Mouse (Mus musculus): ENCODE measurements around the gene Dlx5. TPM values are rescaled to one million over a fixed set of nuclear protein-coding genes. Genes with fewer than 3 reads are reported as not detected.

Gene Dlx5
- polyA plus RNA-seq, 1 experiment: 4.3 TPM

GRCm38 (mm10) chr6:6854176-6854575 lies 27.7 kb downstream of the Dlx5 start:
- TF ChIP-seq POLR2A (IDR thresholded peaks at IDR 0.05; ENCODE audit: control insufficient read depth, low read depth, low read length): no peak
- no peak for TF ChIP-seq CTCF (IDR thresholded peaks at IDR 0.05; ENCODE audit: control insufficient read depth, insufficient read depth, insufficient replicate concordance, low read depth, low read length)
- no peak overlapping the region for H3K4me3 ChIP-seq (ENCODE audit: control insufficient read depth, low read depth, low read length)
- H3K36me3 ChIP-seq (ENCODE audit: control insufficient read depth, insufficient read depth, low read length): no peaks in the 10 kb centered on the region
- H3K27ac ChIP-seq (ENCODE audit: control insufficient read depth, insufficient read depth, low read depth, low read length): no peak overlapping the region
- peaks cover 2% of the 10 kb centered on the region; the same call in 1 of the 2 replicates for H3K27me3 ChIP-seq (ENCODE audit: control insufficient read depth, insufficient read depth, low read length)
- H3K4me1 ChIP-seq (ENCODE audit: control insufficient read depth, insufficient read depth, low read length): peaks cover 6% of the 10 kb centered on the region

- peaks cover 2% of the 10 kb centered on the region; the same call in 1 of the 2 replicates for H3K27me3 ChIP-seq (ENCODE audit: control insufficient read depth, insufficient read depth, low read length)
- no peak overlapping the region for H3K27ac ChIP-seq (ENCODE audit: control insufficient read depth, insufficient read depth, low read depth, low read length)
- TF ChIP-seq POLR2A (IDR thresholded peaks at IDR 0.05; ENCODE audit: control insufficient read depth, low read depth, low read length): no peak
- no peak for TF ChIP-seq CTCF (IDR thresholded peaks at IDR 0.05; ENCODE audit: control insufficient read depth, insufficient read depth, insufficient replicate concordance, low read depth, low read length)
- H3K4me1 ChIP-seq (ENCODE audit: control insufficient read depth, insufficient read depth, low read length): peaks cover 6% of the 10 kb centered on the region
- H3K4me3 ChIP-seq (ENCODE audit: control insufficient read depth, low read depth, low read length): no peak overlapping the region
- no peaks in the 10 kb centered on the region for H3K36me3 ChIP-seq (ENCODE audit: control insufficient read depth, insufficient read depth, low read length)
These were observed 28.9 kb downstream of the Dlx5 start for GRCm38 (mm10) chr6:6852944-6853343.

GRCm38 (mm10) chr6:6851166-6851565 lies 30.7 kb downstream of the Dlx5 start:
- peaks cover 2% of the 10 kb centered on the region; the same call in 1 of the 2 replicates for H3K4me1 ChIP-seq (ENCODE audit: control insufficient read depth, insufficient read depth, low read length)
- no peak overlapping the region for H3K4me3 ChIP-seq (ENCODE audit: control insufficient read depth, low read depth, low read length)
- H3K36me3 ChIP-seq (ENCODE audit: control insufficient read depth, insufficient read depth, low read length): no peaks in the 10 kb centered on the region
- no peak overlapping the region for H3K27ac ChIP-seq (ENCODE audit: control insufficient read depth, insufficient read depth, low read depth, low read length)
- H3K27me3 ChIP-seq (ENCODE audit: control insufficient read depth, insufficient read depth, low read length): no peaks in the 10 kb centered on the region
- TF ChIP-seq POLR2A (IDR thresholded peaks at IDR 0.05; ENCODE audit: control insufficient read depth, low read depth, low read length) (no peak), CTCF (IDR thresholded peaks at IDR 0.05; ENCODE audit: control insufficient read depth, insufficient read depth, insufficient replicate concordance, low read depth, low read length) (no peak)

GRCm38 (mm10) chr6:6850324-6851060 lies 31.4 kb downstream of the Dlx5 start:
- Histone ChIP-seq H3K36me3 (ENCODE audit: control insufficient read depth, insufficient read depth, low read length) (no peaks in the 10 kb centered on the region), H3K27me3 (ENCODE audit: control insufficient read depth, insufficient read depth, low read length) (no peaks in the 10 kb centered on the region), H3K4me1 (ENCODE audit: control insufficient read depth, insufficient read depth, low read length) (no peaks in the 10 kb centered on the region), H3K4me3 (ENCODE audit: control insufficient read depth, low read depth, low read length) (no peak overlapping the region), H3K27ac (ENCODE audit: control insufficient read depth, insufficient read depth, low read depth, low read length) (no peak overlapping the region)
- TF ChIP-seq POLR2A (IDR thresholded peaks at IDR 0.05; ENCODE audit: control insufficient read depth, low read depth, low read length) (no peak), CTCF (IDR thresholded peaks at IDR 0.05; ENCODE audit: control insufficient read depth, insufficient read depth, insufficient replicate concordance, low read depth, low read length) (no peak)

- H3K27me3 ChIP-seq (ENCODE audit: control insufficient read depth, insufficient read depth, low read length): no peaks in the 10 kb centered on the region
- no peak overlapping the region for H3K4me3 ChIP-seq (ENCODE audit: control insufficient read depth, low read depth, low read length)
- no peaks in the 10 kb centered on the region for H3K36me3 ChIP-seq (ENCODE audit: control insufficient read depth, insufficient read depth, low read length)
- no peak for TF ChIP-seq CTCF (IDR thresholded peaks at IDR 0.05; ENCODE audit: control insufficient read depth, insufficient read depth, insufficient replicate concordance, low read depth, low read length)
- no peak for TF ChIP-seq POLR2A (IDR thresholded peaks at IDR 0.05; ENCODE audit: control insufficient read depth, low read depth, low read length)
- no peak overlapping the region for H3K27ac ChIP-seq (ENCODE audit: control insufficient read depth, insufficient read depth, low read depth, low read length)
- H3K4me1 ChIP-seq (ENCODE audit: control insufficient read depth, insufficient read depth, low read length): no peaks in the 10 kb centered on the region
These were observed 32.1 kb downstream of the Dlx5 start for GRCm38 (mm10) chr6:6849744-6850143.

- Histone ChIP-seq H3K4me1 (ENCODE audit: control insufficient read depth, insufficient read depth, low read length) (no peaks in the 10 kb centered on the region), H3K36me3 (ENCODE audit: control insufficient read depth, insufficient read depth, low read length) (no peaks in the 10 kb centered on the region), H3K27ac (ENCODE audit: control insufficient read depth, insufficient read depth, low read depth, low read length) (no peak overlapping the region), H3K4me3 (ENCODE audit: control insufficient read depth, low read depth, low read length) (no peak overlapping the region), H3K27me3 (ENCODE audit: control insufficient read depth, insufficient read depth, low read length) (no peaks in the 10 kb centered on the region)
- TF ChIP-seq POLR2A (IDR thresholded peaks at IDR 0.05; ENCODE audit: control insufficient read depth, low read depth, low read length) (no peak), CTCF (IDR thresholded peaks at IDR 0.05; ENCODE audit: control insufficient read depth, insufficient read depth, insufficient replicate concordance, low read depth, low read length) (no peak)
These were observed 33.3 kb downstream of the Dlx5 start for GRCm38 (mm10) chr6:6848541-6848940.

GRCm38 (mm10) chr6:6833301-6833700 lies 48.6 kb downstream of the Dlx5 start:
- Histone ChIP-seq H3K36me3 (ENCODE audit: control insufficient read depth, insufficient read depth, low read length) (no peaks in the 10 kb centered on the region), H3K27me3 (ENCODE audit: control insufficient read depth, insufficient read depth, low read length) (no peaks in the 10 kb centered on the region), H3K4me1 (ENCODE audit: control insufficient read depth, insufficient read depth, low read length) (no peaks in the 10 kb centered on the region; the same call in 1 of the 2 replicates), H3K27ac (ENCODE audit: control insufficient read depth, insufficient read depth, low read depth, low read length) (no peak overlapping the region), H3K4me3 (ENCODE audit: control insufficient read depth, low read depth, low read length) (no peak overlapping the region)
- no peak for TF ChIP-seq CTCF (IDR thresholded peaks at IDR 0.05; ENCODE audit: control insufficient read depth, insufficient read depth, insufficient replicate concordance, low read depth, low read length)
- no peak for TF ChIP-seq POLR2A (IDR thresholded peaks at IDR 0.05; ENCODE audit: control insufficient read depth, low read depth, low read length)
